Mouse (Mus musculus) kidney, adult 2 months (tissue): ENCODE measurements around the gene Cd302. TPM values are rescaled to one million over a fixed set of nuclear protein-coding genes. Genes with fewer than 3 reads are reported as not detected.

Experiments
- DNase-seq: peaks from one replicate; pipeline ENCODE4 v3.0.0; 2021
- H3K27ac ChIP-seq: fragments of 200-500 bp; 2 replicates; pipeline ENCODE4 v1.5.1; 2012; ENCODE audit warnings: low read depth, low read length, control low read depth, inconsistent platforms; ENCODE audit not compliant: insufficient read depth
- H3K27me3 ChIP-seq: fragments of 200-500 bp; replicated peaks from 2 replicates; pipeline ENCODE4 v1.6.1; 2012; ENCODE audit warnings: mild to moderate bottlenecking, moderate library complexity, low read length, inconsistent platforms; ENCODE audit not compliant: control insufficient read depth, insufficient read depth
- H3K36me3 ChIP-seq: fragments of 200-500 bp; 2 replicates; pipeline ENCODE4 v1.6.1; 2012; ENCODE audit warnings: mild to moderate bottlenecking, moderate library complexity, low read length, inconsistent platforms; ENCODE audit not compliant: control insufficient read depth, insufficient read depth
- H3K4me1 ChIP-seq: fragments of 200-500 bp; 2 replicates; pipeline ENCODE4 v1.6.1; 2011; ENCODE audit warnings: low read length; ENCODE audit not compliant: control insufficient read depth, insufficient read depth
- H3K4me3 ChIP-seq: fragments of 200-500 bp; 2 replicates; pipeline ENCODE4 v1.5.1; 2011; ENCODE audit warnings: mild to moderate bottlenecking, low read depth, low read length, control low read depth; ENCODE audit not compliant: insufficient read depth
- CTCF ChIP-seq: fragments of 200-500 bp; conservative IDR thresholded peaks from 2 replicates; pipeline ENCODE4 v1.5.1; 2011; ENCODE audit warnings: low read depth, mild to moderate bottlenecking, control low read depth, low read length, moderate library complexity, mixed read lengths; ENCODE audit not compliant: insufficient read depth, insufficient read length
- POLR2A ChIP-seq: fragments of 200-500 bp; IDR thresholded peaks from one replicate; pipeline ENCODE4 v1.6.1; 2011; ENCODE audit warnings: low read depth, low read length, control low read depth
- WGBS: fragments of 180-500 bp; shearing (Covaris S2); methylation state at CpG from one replicate; pipeline ENCODE4 v1.1.7; 2018; 5-methylcytosine and 5-hydroxymethylcytosine counted together
- polyA plus RNA-seq: library from polyadenylated mRNA; depleted of rRNA; stranded (reverse); fragments of >200 nt; gene quantifications from 2 replicates; pipeline ENCODE4 v1.2.3, GENCODE M21; 2012

Gene Cd302
- polyA plus RNA-seq, 1 experiment: 47.4 TPM

DNA sequence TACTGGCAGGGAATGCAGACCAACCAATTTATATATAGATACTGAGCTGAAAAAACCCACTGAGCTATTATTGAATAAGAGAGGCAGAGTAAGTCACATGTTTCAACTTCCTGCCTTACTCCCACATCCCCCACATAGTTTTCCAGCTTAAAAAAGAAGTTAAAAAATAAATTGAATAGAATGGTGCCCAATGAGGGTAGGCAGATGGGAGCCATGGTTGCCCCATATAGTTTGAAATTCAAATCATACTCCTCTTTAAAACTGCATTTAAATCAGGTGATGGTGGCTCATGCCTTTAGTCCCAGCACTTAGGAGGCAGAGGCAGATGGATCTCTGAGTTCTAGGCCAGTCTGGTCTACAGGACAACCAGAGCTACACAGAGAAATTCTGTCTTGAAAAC lies 30.8 kb downstream of the Cd302 start:
- no peak overlapping the region for H3K27ac ChIP-seq
- H3K27me3 ChIP-seq: no peaks in the 10 kb centered on the region
- H3K4me1 ChIP-seq: no peaks in the 10 kb centered on the region
- TF ChIP-seq CTCF (no peak), POLR2A (no peak)
- peaks cover 4% of the 10 kb centered on the region for H3K36me3 ChIP-seq
- no peak overlapping the region for H3K4me3 ChIP-seq
- DNase-seq: no peak

GRCm38 (mm10) chr2:60252782-60253181 lies 31.5 kb downstream of the Cd302 start:
- H3K27ac ChIP-seq: no peak overlapping the region
- TF ChIP-seq CTCF (no peak), POLR2A (no peak)
- no peaks in the 10 kb centered on the region for H3K27me3 ChIP-seq
- H3K36me3 ChIP-seq: peaks cover 4% of the 10 kb centered on the region
- H3K4me1 ChIP-seq: no peaks in the 10 kb centered on the region
- no peak overlapping the region for H3K4me3 ChIP-seq
- no peak for DNase-seq
- WGBS: 79% methylated on average over 4 of the region's 4 CpGs

DNA sequence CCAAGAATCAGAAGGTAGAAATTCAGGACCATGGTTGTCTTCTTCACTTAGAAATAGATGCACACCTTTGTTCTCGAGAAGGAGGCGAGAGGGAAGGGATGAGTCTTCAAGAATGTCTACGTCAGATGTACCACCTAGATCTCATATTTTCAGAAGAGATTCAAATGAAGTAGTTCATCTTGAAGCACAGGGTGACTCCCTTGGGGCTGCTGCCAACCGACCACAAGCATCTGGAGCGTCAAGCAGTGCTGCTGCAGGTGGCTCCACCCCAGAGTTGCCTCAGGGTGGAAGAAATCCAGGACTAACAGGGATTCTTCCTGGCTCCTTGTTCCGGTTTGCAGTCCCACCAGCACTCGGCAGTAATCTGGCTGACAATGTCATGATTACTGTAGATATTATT lies 49.8 kb downstream of the Cd302 start:
- Histone ChIP-seq H3K4me3 (no peak overlapping the region), H3K27ac (no peak overlapping the region), H3K36me3 (peaks cover 9% of the 10 kb centered on the region), H3K27me3 (no peaks in the 10 kb centered on the region), H3K4me1 (no peaks in the 10 kb centered on the region)
- no peak for TF ChIP-seq CTCF
- 72% methylated on average over 7 of the region's 7 CpGs for WGBS
- no peak for DNase-seq

- no peaks in the 10 kb centered on the region for H3K27me3 ChIP-seq
- peaks cover 11% of the 10 kb centered on the region for H3K36me3 ChIP-seq
- no peak for DNase-seq
- TF ChIP-seq CTCF (no peak), POLR2A (no peak)
- no peaks in the 10 kb centered on the region for H3K4me1 ChIP-seq
- no peak overlapping the region for H3K27ac ChIP-seq
- 44% methylated on average over 2 of the region's 2 CpGs for WGBS
- no peak overlapping the region for H3K4me3 ChIP-seq
These were observed 51.1 kb downstream of the Cd302 start for GRCm38 (mm10) chr2:60233147-60233546.

GRCm38 (mm10) chr2:60230361-60230760 lies 53.9 kb downstream of the Cd302 start:
- Histone ChIP-seq H3K36me3 (peaks cover 10% of the 10 kb centered on the region), H3K27me3 (no peaks in the 10 kb centered on the region), H3K4me3 (no peak overlapping the region), H3K27ac (no peak overlapping the region), H3K4me1 (no peaks in the 10 kb centered on the region)
- 86% methylated on average over 2 of the region's 2 CpGs for WGBS
- no peak for DNase-seq
- no peak for TF ChIP-seq POLR2A
- no peak for TF ChIP-seq CTCF

DNA sequence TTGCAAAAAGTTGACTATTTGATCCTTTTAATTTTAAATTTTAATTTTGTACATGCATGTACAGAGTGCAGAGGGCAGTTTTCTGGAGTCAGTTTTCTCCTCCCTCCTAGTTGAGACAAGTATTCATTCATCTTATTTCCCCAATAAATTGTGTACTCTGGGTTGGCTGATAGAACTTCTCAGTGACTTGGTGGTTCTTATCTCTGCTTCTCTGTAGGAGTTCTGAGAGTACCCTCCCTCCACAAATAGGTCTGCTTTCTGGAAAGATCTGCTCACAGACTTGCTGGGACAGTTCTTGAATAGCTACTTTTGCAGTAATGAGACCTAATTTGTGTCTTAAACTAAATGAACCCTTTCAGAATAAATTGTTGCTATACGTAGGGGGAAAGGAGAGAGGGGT lies 55.8 kb downstream of the Cd302 start:
- Histone ChIP-seq H3K27ac (no peak overlapping the region), H3K4me3 (no peak overlapping the region), H3K4me1 (no peaks in the 10 kb centered on the region; the same call in 1 of the 2 replicates), H3K36me3 (peaks cover 8% of the 10 kb centered on the region), H3K27me3 (no peaks in the 10 kb centered on the region)
- TF ChIP-seq CTCF: no peak
- no peak for TF ChIP-seq POLR2A
- 70% methylated on average over 1 of the region's 1 CpGs for WGBS
- no peak for DNase-seq

GRCm38 (mm10) chr2:60223489-60223888 lies 60.8 kb downstream of the Cd302 start:
- Histone ChIP-seq H3K36me3 (no peaks in the 10 kb centered on the region), H3K27me3 (no peaks in the 10 kb centered on the region), H3K4me1 (peaks cover 7% of the 10 kb centered on the region; the same call in 1 of the 2 replicates), H3K27ac (no peak overlapping the region), H3K4me3 (no peak overlapping the region)
- TF ChIP-seq CTCF (no peak), POLR2A (no peak)
- no peak for DNase-seq
- 35% methylated on average over 1 of the region's 1 CpGs for WGBS

DNA sequence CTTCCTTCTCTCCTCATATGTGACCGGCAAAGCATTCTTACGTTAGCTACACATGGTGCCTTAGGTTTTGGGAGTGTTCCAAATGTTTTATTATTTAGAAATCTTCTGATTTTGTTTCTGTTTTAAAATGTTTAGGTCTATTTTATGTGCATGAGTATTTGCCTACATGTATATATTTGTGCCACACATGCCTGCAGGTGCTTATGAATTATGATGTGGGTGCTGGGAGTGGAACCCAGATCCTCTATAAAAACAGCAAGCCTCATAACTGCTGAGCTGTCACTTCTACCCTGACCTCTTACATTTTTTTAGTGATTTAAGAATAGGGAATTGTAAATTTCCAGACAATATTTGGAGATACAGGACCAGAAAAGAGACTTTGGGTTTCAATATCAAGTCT lies 62.3 kb downstream of the Cd302 start:
- no peaks in the 10 kb centered on the region for H3K27me3 ChIP-seq
- no peak overlapping the region for H3K4me3 ChIP-seq
- peaks cover 13% of the 10 kb centered on the region; the same call in 1 of the 2 replicates for H3K4me1 ChIP-seq
- no peak for TF ChIP-seq CTCF
- TF ChIP-seq POLR2A: no peak
- H3K27ac ChIP-seq: no peak overlapping the region
- 26% methylated on average over 2 of the region's 2 CpGs for WGBS
- H3K36me3 ChIP-seq: no peaks in the 10 kb centered on the region
- no peak for DNase-seq
